Mouse (Mus musculus): ENCODE results near the gene Kcnk12. TPM values are rescaled to one million over a fixed set of nuclear protein-coding genes. Genes with fewer than 3 reads are reported as not detected.

Gene Kcnk12
- total RNA-seq (2023): 10 to 100 TPM; 10.3 to 11.7 TPM

DNA sequence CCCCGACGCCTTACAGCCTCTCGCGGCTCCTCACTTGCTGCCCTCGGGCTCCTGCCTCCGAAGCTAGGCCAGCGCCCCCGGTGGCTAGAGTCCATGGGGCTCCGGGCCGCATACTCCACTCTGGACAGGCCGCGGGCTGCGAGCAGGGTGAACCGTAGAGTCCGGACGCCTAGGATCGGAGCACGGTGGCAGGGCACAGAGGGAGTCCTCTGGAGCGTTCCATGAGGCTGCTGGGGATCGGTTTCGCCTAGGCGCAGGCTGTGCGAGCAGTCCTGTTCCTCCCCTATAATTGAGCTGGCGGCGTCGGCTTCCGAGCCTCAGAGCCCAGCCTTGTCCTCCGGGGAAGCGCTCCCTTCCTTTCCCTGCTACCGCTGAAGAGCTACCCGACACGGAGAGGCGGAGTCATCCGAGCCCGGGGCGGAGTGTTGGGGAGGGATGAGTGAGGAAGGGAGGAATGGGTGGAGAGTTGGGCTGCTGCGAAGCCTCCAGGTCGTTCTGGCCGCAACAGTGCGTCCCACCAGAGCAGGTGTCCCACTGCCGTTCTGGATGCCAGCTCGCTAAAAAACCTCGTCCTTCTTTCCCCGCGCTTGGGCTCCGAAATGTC lies at the start of gene Kcnk12:
Kcnk12 (minus strand) TSS at position 307 of the 604 bp plus-strand sequence.

Other genes with a start within 250 kb of the Kcnk12 start
- gene Epcam, start 162.0 kb downstream of the Kcnk12 start, total RNA-seq (2023): under 1 TPM in 1 of 2 experiments, not detected in 1; 0.68 TPM
- gene Msh2, start 125.7 kb downstream of the Kcnk12 start, total RNA-seq (2023): 10 to 100 TPM; 14.7 to 17.0 TPM
- gene Rpl36-ps4, start 123.0 kb upstream of the Kcnk12 start, total RNA-seq (2023): not detected
- 10 to 100 TPM; 18.8 to 21.2 TPM for gene Msh6, start 177.1 kb upstream of the Kcnk12 start, total RNA-seq (2023)